Mouse (Mus musculus) liver, embryonic 16.5 days (tissue): ENCODE results near the gene Vmn1r13. TPM values are rescaled to one million over a fixed set of nuclear protein-coding genes. Genes with fewer than 3 reads are reported as not detected.
A peak's percentile ranks its signal among the peaks of the same experiment; 100 is the strongest.
"Not testable (repeated sequence)": the region's sequence is repeated elsewhere in the genome, so short reads cannot be mapped to it uniquely, and the experiment has no call there.

Experiments used
- ATAC-seq: fragments of 200-750 bp; cut with Nextera tagmentation; 2 replicates; pipeline ENCODE4 v1.8.0; 2017; ENCODE audit warnings: low read depth, mild to moderate bottlenecking, moderate number of reproducible peaks, moderate library complexity
- H3K27ac ChIP-seq: fragments of 300-500 bp; sonication (generic); 2 replicates; pipeline ENCODE4 v1.5.1; 2014; ENCODE audit warnings: mild to moderate bottlenecking, low read length
- H3K27me3 ChIP-seq: fragments of 300-500 bp; sonication (generic); 2 replicates; pipeline ENCODE4 v1.6.1; 2014; ENCODE audit warnings: low read depth, low read length, mixed read lengths; ENCODE audit not compliant: control insufficient read depth, insufficient read depth
- H3K36me3 ChIP-seq: fragments of 300-500 bp; sonication (generic); 2 replicates; pipeline ENCODE4 v1.6.1; 2014; ENCODE audit warnings: mild to moderate bottlenecking; ENCODE audit not compliant: control insufficient read depth, insufficient read depth
- H3K4me1 ChIP-seq: fragments of 300-500 bp; sonication (generic); 2 replicates; pipeline ENCODE4 v1.6.1; 2014; ENCODE audit warnings: low read depth, low read length, mixed read lengths; ENCODE audit not compliant: control insufficient read depth
- H3K4me2 ChIP-seq: fragments of 300-500 bp; sonication (generic); 2 replicates; pipeline ENCODE4 v1.6.1; 2014; ENCODE audit warnings: low read depth, low read length, mixed read lengths
- H3K4me3 ChIP-seq: fragments of 300-500 bp; sonication (generic); 2 replicates; pipeline ENCODE4 v1.5.1; 2014; ENCODE audit warnings: low read depth, mild to moderate bottlenecking, low read length
- H3K9ac ChIP-seq: fragments of 300-500 bp; sonication (generic); 2 replicates; pipeline ENCODE4 v1.6.1; 2014; ENCODE audit warnings: low read depth, low read length
- H3K9me3 ChIP-seq: fragments of 300-500 bp; sonication (generic); replicated peaks from 2 replicates; pipeline ENCODE4 v1.6.1; 2016; ENCODE audit warnings: low read length; ENCODE audit not compliant: control insufficient read depth
- WGBS: fragments of 180-500 bp; shearing (Covaris S2); extraction: QIAGEN DNeasy Blood & Tissue Kit; methylation state at CpG from one replicate; pipeline ENCODE4 v1.1.7; 2014; ENCODE audit not compliant: insufficient replicate concordance; 5-methylcytosine and 5-hydroxymethylcytosine counted together
- polyA plus RNA-seq: library from polyadenylated mRNA; unstranded; fragments of >200 nt; fragmentation: Nextera tagmentation; extraction: Ambion mirVana; gene quantifications from 2 replicates; pipeline ENCODE4 v1.2.1, GENCODE M21; 2015

Gene Vmn1r13
- polyA plus RNA-seq, result not detected in 2 replicates

DNA sequence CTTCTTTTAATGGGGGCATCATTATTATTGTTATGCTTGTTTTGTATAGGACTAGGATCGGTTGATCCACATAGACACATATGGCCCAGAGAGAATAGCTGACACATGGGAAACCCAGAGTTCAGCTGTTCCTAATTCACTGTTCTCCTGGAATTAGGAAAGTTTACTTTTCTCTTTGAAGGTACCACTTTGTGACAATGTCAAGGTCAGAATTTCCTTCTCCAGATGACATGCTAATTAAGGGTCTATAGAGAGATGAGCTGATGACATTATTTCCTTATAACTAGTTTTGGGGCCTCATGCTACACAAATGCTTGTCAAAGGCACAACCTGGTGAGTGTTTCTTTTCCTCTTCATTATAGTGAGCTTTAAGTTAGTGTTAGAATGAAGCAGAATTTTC is at the start of gene Vmn1r13:
Vmn1r13 (plus strand) TSS at position 301 of the 400 bp plus-strand sequence.
- not testable (repeated sequence) for H3K27ac ChIP-seq, H3K9me3 ChIP-seq, H3K27me3 ChIP-seq, H3K9ac ChIP-seq, H3K4me3 ChIP-seq, H3K4me2 ChIP-seq, H3K4me1 ChIP-seq, ATAC-seq, H3K36me3 ChIP-seq
- 81% methylated on average over 1 of the region's 1 CpGs for WGBS

DNA sequence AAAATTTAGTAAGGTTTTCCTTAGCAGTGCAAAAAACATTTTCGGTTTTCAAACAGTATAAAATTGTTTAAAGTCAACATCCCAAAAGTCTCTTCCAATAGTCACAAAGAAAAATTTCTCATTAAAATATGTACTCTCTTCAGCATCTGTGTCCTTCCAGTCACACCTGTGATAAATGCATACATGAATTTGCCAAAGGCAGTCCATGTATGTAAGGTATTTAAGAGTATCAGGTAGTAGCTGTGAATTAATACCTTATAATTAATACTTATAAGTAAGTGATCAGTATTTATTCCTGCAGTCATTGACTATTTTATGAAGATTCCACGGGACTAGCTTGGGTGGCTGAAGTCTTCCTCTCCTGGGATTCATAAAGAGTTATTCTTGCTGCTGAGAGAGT is 46.5 kb upstream of the Vmn1r13 start, which contains the start of gene Vmn1r12:
Vmn1r12 (plus strand) TSS at position 301 of the 400 bp plus-strand sequence.
- H3K27ac ChIP-seq, result no peak within 1 kb of the TSS
- no peaks in the 10 kb centered on the region for H3K27me3 ChIP-seq
- H3K36me3 ChIP-seq, result no peaks in the 10 kb centered on the region
- no peaks in the 10 kb centered on the region for H3K4me1 ChIP-seq
- 37% methylated on average over 2 of the region's 2 CpGs for WGBS
- H3K9ac ChIP-seq, result no peak within 1 kb of the TSS
- H3K4me2 ChIP-seq, result no peak within 1 kb of the TSS
- ATAC-seq, result no peak
- H3K4me3 ChIP-seq, result no peak within 1 kb of the TSS
- H3K9me3 ChIP-seq, result no peaks in the 10 kb centered on the region

DNA sequence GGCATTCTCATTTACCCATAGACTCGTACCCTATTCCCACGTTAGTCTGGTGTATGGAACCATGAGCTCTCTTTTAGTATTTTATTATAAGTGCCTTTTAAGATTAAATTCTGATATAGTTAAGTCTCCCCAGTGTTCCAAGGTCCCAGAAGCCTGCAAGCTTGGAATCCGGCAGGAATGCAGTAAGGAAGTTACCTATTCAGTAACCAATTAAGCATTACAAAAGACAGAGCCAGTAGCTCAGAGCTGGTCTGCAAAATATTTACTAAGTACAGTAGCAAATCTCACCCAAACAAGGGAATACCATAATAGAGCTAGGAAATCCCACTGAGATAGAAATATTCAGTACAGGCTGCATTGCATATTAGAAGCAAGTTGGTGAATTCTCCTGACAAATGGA is 13.1 kb upstream of the Vmn1r13 start:
- not testable (repeated sequence) for H3K27ac ChIP-seq, H3K9me3 ChIP-seq, H3K4me3 ChIP-seq, H3K4me2 ChIP-seq, H3K27me3 ChIP-seq, ATAC-seq, H3K9ac ChIP-seq, H3K4me1 ChIP-seq, H3K36me3 ChIP-seq
- 41% methylated on average over 3 of the region's 3 CpGs for WGBS

GRCm38 (mm10) chr6:57231386-57231785 is 28.3 kb downstream of the Vmn1r13 start, which contains the start of gene Vmn1r14:
Gene Vmn1r14 (plus strand): TSS chr6:57231686.
- Histone ChIP-seq H3K36me3 (no peaks in the 10 kb centered on the region), H3K4me3 (no peak within 1 kb of the TSS), H3K27me3 (no peaks in the 10 kb centered on the region), H3K27ac (no peak within 1 kb of the TSS), H3K4me2 (no peak within 1 kb of the TSS), H3K9ac (no peak within 1 kb of the TSS), H3K4me1 (no peaks in the 10 kb centered on the region), H3K9me3 (no peaks in the 10 kb centered on the region)
- 77% methylated on average over 3 of the region's 3 CpGs for WGBS
- ATAC-seq, result no peak

DNA sequence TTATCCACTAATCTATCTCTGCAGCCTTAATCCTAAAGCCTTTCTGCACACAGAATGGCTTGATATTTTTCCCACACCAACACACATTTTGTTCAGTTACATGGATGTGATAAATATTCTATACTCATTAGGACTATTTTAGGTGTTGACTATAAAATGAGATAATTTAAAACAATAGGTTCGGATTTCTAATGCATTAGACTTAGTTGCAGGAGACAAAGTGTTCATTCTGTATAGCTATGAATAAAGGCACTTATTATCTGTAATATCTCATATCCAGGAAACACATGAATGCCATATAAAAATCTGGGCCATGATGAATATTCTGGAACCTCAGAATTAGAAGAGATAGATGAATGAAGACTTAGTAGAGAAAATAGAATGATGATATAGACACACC is 54.6 kb downstream of the Vmn1r13 start, which contains the start of gene Vmn1r15:
Vmn1r15 (plus strand) TSS at position 301 of the 400 bp plus-strand sequence.
- H3K36me3 ChIP-seq, result no peaks in the 10 kb centered on the region
- H3K27me3 ChIP-seq, result no peaks in the 10 kb centered on the region
- H3K4me3 ChIP-seq, result no peak within 1 kb of the TSS
- no peak within 1 kb of the TSS for H3K9ac ChIP-seq
- ATAC-seq, result no peak
- no peaks in the 10 kb centered on the region for H3K4me1 ChIP-seq
- H3K4me2 ChIP-seq, result no peak within 1 kb of the TSS
- H3K9me3 ChIP-seq, result no peaks in the 10 kb centered on the region
- 38% methylated on average over 1 of the region's 1 CpGs for WGBS
- no peak within 1 kb of the TSS for H3K27ac ChIP-seq

DNA sequence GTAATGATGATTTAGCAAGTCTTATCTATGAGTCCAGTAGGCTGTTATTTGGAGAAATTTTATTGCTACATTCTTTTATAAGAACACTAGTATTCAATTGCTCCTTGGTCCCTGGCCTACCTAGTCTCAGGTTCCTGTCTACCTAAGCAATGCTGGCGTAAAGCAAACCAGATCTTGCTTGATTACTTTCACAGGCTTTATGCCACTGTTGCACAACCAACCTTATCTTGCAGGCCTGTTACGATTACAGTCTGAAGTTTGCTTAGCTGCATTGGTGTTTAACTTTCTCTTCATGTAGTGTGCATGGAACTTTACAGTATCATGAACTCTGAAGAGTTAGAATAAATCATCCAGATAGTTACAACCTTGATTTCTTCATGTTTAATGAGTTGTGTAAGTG is 57.9 kb downstream of the Vmn1r13 start:
- H3K9me3 ChIP-seq, result no peaks in the 10 kb centered on the region
- 49% methylated on average over 2 of the region's 2 CpGs for WGBS
- no peak overlapping the region for H3K4me2 ChIP-seq
- no peaks in the 10 kb centered on the region for H3K4me1 ChIP-seq
- no peak overlapping the region for H3K27ac ChIP-seq
- H3K36me3 ChIP-seq, result no peaks in the 10 kb centered on the region
- 0 out of 2 replicates have a peak, but pooled peaks have one; percentile 19 for ATAC-seq
- H3K4me3 ChIP-seq, result no peak overlapping the region
- no peak overlapping the region for H3K9ac ChIP-seq
- no peaks in the 10 kb centered on the region for H3K27me3 ChIP-seq

Other genes starting within 250 kb of the Vmn1r13 start
- not detected in 2 replicates for gene Vmn1r5, start 233.0 kb upstream of the Vmn1r13 start, polyA plus RNA-seq
- gene Vmn1r6, start 206.0 kb upstream of the Vmn1r13 start, polyA plus RNA-seq, result not detected in 2 replicates
- not detected in 2 replicates for gene Vmn1r7, start 178.0 kb upstream of the Vmn1r13 start, polyA plus RNA-seq
- gene Vmn1r8, start 171.0 kb upstream of the Vmn1r13 start, polyA plus RNA-seq, result not detected in 2 replicates
- gene Vmn1r9, start 136.5 kb upstream of the Vmn1r13 start, polyA plus RNA-seq, result not detected in 2 replicates
- gene Vmn1r10, start 93.8 kb upstream of the Vmn1r13 start, polyA plus RNA-seq, result not detected in 2 replicates
- not detected in 2 replicates for gene Vmn1r11, start 69.8 kb upstream of the Vmn1r13 start, polyA plus RNA-seq
- not detected in 2 replicates for gene Vmn1r12, start 46.4 kb upstream of the Vmn1r13 start, polyA plus RNA-seq
- not detected in 2 replicates for gene Vmn1r14, start 28.4 kb downstream of the Vmn1r13 start, polyA plus RNA-seq
- not detected in 2 replicates for gene Vmn1r15, start 54.7 kb downstream of the Vmn1r13 start, polyA plus RNA-seq
- gene Vmn1r16, start 126.2 kb downstream of the Vmn1r13 start, polyA plus RNA-seq, result not detected in 2 replicates
- gene Vmn1r17, start 160.4 kb downstream of the Vmn1r13 start, polyA plus RNA-seq, result not detected in 2 replicates
- gene Vmn1r18, start 192.5 kb downstream of the Vmn1r13 start, polyA plus RNA-seq, result not detected in 2 replicates
- gene Vmn1r19, start 200.5 kb downstream of the Vmn1r13 start, polyA plus RNA-seq, result not detected in 2 replicates
- not detected in 2 replicates for gene Vmn1r20, start 225.6 kb downstream of the Vmn1r13 start, polyA plus RNA-seq